Mouse (Mus musculus) urinary bladder, postnatal 10 days (tissue): ENCODE results near the gene Trpm7.
"Not testable (repeated sequence)": the region's sequence is repeated elsewhere in the genome, so short reads cannot be mapped to it uniquely, and the experiment has no call there.

Experiments used
- DNase-seq: peaks from one replicate; pipeline ENCODE4 v3.0.0; 2022; ENCODE audit warnings: low spot score

Trpm7 gene

GRCm38 (mm10) chr2:126875871-126876796, at the start of gene Trpm7:
Gene Trpm7 (minus strand): TSS chr2:126876230.
- peak; percentile 56 for DNase-seq

- no peak for DNase-seq
Measured at GRCm38 (mm10) chr2:126920358-126921060, 44.5 kb upstream of the Trpm7 start.

GRCm38 (mm10) chr2:126916236-126916635, 40.2 kb upstream of the Trpm7 start:
- no peak for DNase-seq

- DNase-seq, result no peak
Measured at GRCm38 (mm10) chr2:126914096-126914495, 38.1 kb upstream of the Trpm7 start.

- no peak for DNase-seq
Measured at GRCm38 (mm10) chr2:126904162-126904561, 28.1 kb upstream of the Trpm7 start.

- DNase-seq, result no peak
Measured at GRCm38 (mm10) chr2:126897511-126897910, 21.5 kb upstream of the Trpm7 start.

GRCm38 (mm10) chr2:126896941-126897340, 20.9 kb upstream of the Trpm7 start:
- no peak for DNase-seq

- DNase-seq, result no peak
Measured at GRCm38 (mm10) chr2:126894245-126894644, 18.2 kb upstream of the Trpm7 start.

GRCm38 (mm10) chr2:126892316-126892715, 16.3 kb upstream of the Trpm7 start:
- no peak for DNase-seq

GRCm38 (mm10) chr2:126891743-126892142, 15.7 kb upstream of the Trpm7 start:
- DNase-seq, result no peak

- no peak for DNase-seq
Measured at GRCm38 (mm10) chr2:126887141-126887540, 11.1 kb upstream of the Trpm7 start.

GRCm38 (mm10) chr2:126885871-126886270, 9.8 kb upstream of the Trpm7 start:
- no peak for DNase-seq

- not testable (repeated sequence) for DNase-seq
Measured at GRCm38 (mm10) chr2:126882711-126883110, 6.7 kb upstream of the Trpm7 start.

GRCm38 (mm10) chr2:126877991-126878390, 2.0 kb upstream of the Trpm7 start:
- no peak for DNase-seq

- DNase-seq, result no peak
Measured at GRCm38 (mm10) chr2:126875516-126875835, 554 bp downstream of the Trpm7 start.

GRCm38 (mm10) chr2:126874809-126875515, 1.1 kb downstream of the Trpm7 start:
- no peak for DNase-seq

- no peak for DNase-seq
Measured at GRCm38 (mm10) chr2:126866301-126866700, 9.7 kb downstream of the Trpm7 start.

- no peak for DNase-seq
Measured at GRCm38 (mm10) chr2:126865501-126866199, 10.4 kb downstream of the Trpm7 start.

GRCm38 (mm10) chr2:126865026-126865425, 11.0 kb downstream of the Trpm7 start:
- no peak for DNase-seq

- no peak for DNase-seq
Measured at GRCm38 (mm10) chr2:126844751-126845150, 31.3 kb downstream of the Trpm7 start.

- DNase-seq, result no peak
Measured at GRCm38 (mm10) chr2:126838848-126839247, 37.2 kb downstream of the Trpm7 start.

- DNase-seq, result no peak
Measured at GRCm38 (mm10) chr2:126817414-126817813, 58.6 kb downstream of the Trpm7 start.
